7 mouse cellular contexts compared by ENCODE assay signal in the genomic region with DNA sequence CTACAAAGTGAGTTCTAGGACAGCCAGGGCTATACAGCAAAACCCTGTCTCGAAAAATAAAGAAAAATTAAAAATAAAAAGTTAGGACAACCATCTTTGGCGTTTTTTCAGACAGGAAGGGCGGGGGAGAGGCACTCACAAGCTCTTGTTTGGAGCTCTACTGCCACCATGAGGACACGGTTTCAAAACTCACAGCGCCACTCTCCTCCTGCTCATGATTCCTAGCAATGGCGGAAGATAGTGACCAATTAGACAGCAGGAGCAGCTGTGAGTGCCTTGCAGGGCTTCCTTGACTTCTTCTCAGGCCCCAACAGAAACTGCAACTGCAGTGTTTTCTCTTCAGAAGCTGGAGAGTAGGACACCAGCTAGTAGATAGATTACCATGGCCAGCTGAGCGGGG.
DNase-seq lines count a peak whose midpoint lies in the region; ATAC-seq and TF ChIP-seq lines count a peak whose summit lies in the region.

No protein-coding gene starts in this region.

- POLR2A ChIA-PET in Patski (lab: Charles Lee): interaction anchor here (0.7 to 0.8 kb wide), 2 partner anchors 14 to 463 kb away, joined by 3 to 4 read pairs; no protein-coding TSS in a partner anchor

- no peaks in the 10 kb centered on the region for H3K4me1 ChIP-seq in embryonic facial prominence, embryonic 14.5 days (ENCODE audit: control insufficient read depth, insufficient read depth, low read length)
- no peaks in the 10 kb centered on the region for H3K4me1 ChIP-seq in hindbrain, embryonic 16.5 days (ENCODE audit: control insufficient read depth, insufficient read depth, low read depth, low read length)
- no peaks in the 10 kb centered on the region for H3K4me1 ChIP-seq in midbrain, embryonic 11.5 days (ENCODE audit: control insufficient read depth, insufficient read depth, low read length)

- no peak overlapping the region for H3K27ac ChIP-seq in embryonic facial prominence, embryonic 14.5 days (replicated peaks; ENCODE audit: low read depth, low read length)
- H3K27ac ChIP-seq in hindbrain, embryonic 16.5 days (ENCODE audit: low read depth, low read length): peak overlapping the region; percentile 23; the same call in 1 of the 2 replicates
- no peak overlapping the region for H3K27ac ChIP-seq in midbrain, embryonic 11.5 days (ENCODE audit: low read depth, low read length)

- H3K4me3 ChIP-seq in embryonic facial prominence, embryonic 14.5 days (ENCODE audit: low read depth, low read length): peak overlapping the region; percentile 10; the same call in 1 of the 2 replicates
- H3K4me3 ChIP-seq in hindbrain, embryonic 16.5 days (ENCODE audit: low read length): no peak overlapping the region
- no peak overlapping the region for H3K4me3 ChIP-seq in midbrain, embryonic 11.5 days (ENCODE audit: low read depth, low read length)

- peak; percentile 78 for DNase-seq in layer of hippocampus, adult 9-10 months (ENCODE audit: low spot score)
- no peak for DNase-seq in layer of hippocampus, adult 11-12 months (ENCODE audit: low spot score)
- DNase-seq in Patski (ENCODE audit: low read depth, low spot score): no peak
- peak; percentile 34 for DNase-seq in embryonic facial prominence, embryonic 14.5 days (ENCODE audit: low spot score)
- DNase-seq in midbrain, embryonic 11.5 days (ENCODE audit: low spot score, missing footprints): no peak
- DNase-seq in testis, postnatal 10 days (ENCODE audit: low spot score): no peak

- no peaks in the 10 kb centered on the region for H3K27me3 ChIP-seq in Patski
- H3K27me3 ChIP-seq in embryonic facial prominence, embryonic 14.5 days (replicated peaks; ENCODE audit: control insufficient read depth, insufficient read depth, low read length): no peaks in the 10 kb centered on the region
- no peaks in the 10 kb centered on the region for H3K27me3 ChIP-seq in hindbrain, embryonic 16.5 days (replicated peaks; ENCODE audit: control insufficient read depth, insufficient read depth, low read length)
- no peaks in the 10 kb centered on the region for H3K27me3 ChIP-seq in midbrain, embryonic 11.5 days (ENCODE audit: control insufficient read depth, insufficient read depth, low read length)

- WGBS in embryonic facial prominence, embryonic 14.5 days: 54% methylated on average over 7 of the region's 7 CpGs
- WGBS in hindbrain, embryonic 16.5 days: 73% methylated on average over 7 of the region's 7 CpGs
- WGBS in midbrain, embryonic 11.5 days: 64% methylated on average over 7 of the region's 7 CpGs

- H3K9me3 ChIP-seq in embryonic facial prominence, embryonic 14.5 days (ENCODE audit: control insufficient read depth, low read length): no peaks in the 10 kb centered on the region
- H3K9me3 ChIP-seq in hindbrain, embryonic 16.5 days (ENCODE audit: control insufficient read depth, low read length): no peaks in the 10 kb centered on the region
- no peaks in the 10 kb centered on the region for H3K9me3 ChIP-seq in midbrain, embryonic 11.5 days (ENCODE audit: control insufficient read depth, low read length)

- peaks cover 14% of the 10 kb centered on the region; the same call in 1 of the 2 replicates for H3K36me3 ChIP-seq in embryonic facial prominence, embryonic 14.5 days (ENCODE audit: control insufficient read depth, insufficient read depth, low read length)
- no peaks in the 10 kb centered on the region for H3K36me3 ChIP-seq in hindbrain, embryonic 16.5 days (ENCODE audit: control insufficient read depth, insufficient read depth, low read length)
- no peaks in the 10 kb centered on the region for H3K36me3 ChIP-seq in midbrain, embryonic 11.5 days (ENCODE audit: control insufficient read depth, insufficient read depth, low read length)

- TF ChIP-seq CTCF in Patski (IDR thresholded peaks at IDR 0.05): peak; percentile 75

- H3K9ac ChIP-seq in embryonic facial prominence, embryonic 14.5 days (ENCODE audit: low read depth, low read length): no peak overlapping the region
- H3K9ac ChIP-seq in hindbrain, embryonic 16.5 days (ENCODE audit: low read depth, low read length): no peak overlapping the region
- no peak overlapping the region for H3K9ac ChIP-seq in midbrain, embryonic 11.5 days (ENCODE audit: low read length)

- in situ Hi-C loops in Patski (cut with MboI; ENCODE audit: low pct_unique_long_range_greater_than_20kb): no loop called here

- peak overlapping the region; percentile 37; the same call in 1 of the 2 replicates for H3K4me2 ChIP-seq in embryonic facial prominence, embryonic 14.5 days (ENCODE audit: low read depth, low read length)
- H3K4me2 ChIP-seq in hindbrain, embryonic 16.5 days (ENCODE audit: low read length): peak overlapping the region; percentile 21; the same call in 1 of the 2 replicates
- H3K4me2 ChIP-seq in midbrain, embryonic 11.5 days: 0 out of 2 replicates have a peak overlapping the region, but pooled peaks have one; percentile 17

- CTCF ChIA-PET in Patski (lab: Charles Lee): interaction anchor here (1.1 kb wide), 2 partner anchors 17 to 25 kb away, joined by 3 read pairs; no protein-coding TSS in a partner anchor

- ATAC-seq in Patski: peak; percentile 68
- ATAC-seq in embryonic facial prominence, embryonic 14.5 days (ENCODE audit: low read depth): no peak
- ATAC-seq in hindbrain, embryonic 16.5 days: no peak
- no peak for ATAC-seq in midbrain, embryonic 11.5 days (ENCODE audit: low FRiP score)

Comparison
In these comparisons a context has a peak if more than half of its experiments do, and no peak if none do; other contexts are left out.
1. DNase-seq: peak in layer of hippocampus, adult 9-10 months (single experiment) and embryonic facial prominence, embryonic 14.5 days (single experiment); none in layer of hippocampus, adult 11-12 months (single experiment), Patski (single experiment), midbrain, embryonic 11.5 days (single experiment) and testis, postnatal 10 days (single experiment).
2. Peak in every context shown above with its lines, with median percentiles within 50 percentile points of each other: H3K4me2 ChIP-seq.